Mouse (Mus musculus): ENCODE measurements around the gene Gm5105.

Gm5105 gene

DNA sequence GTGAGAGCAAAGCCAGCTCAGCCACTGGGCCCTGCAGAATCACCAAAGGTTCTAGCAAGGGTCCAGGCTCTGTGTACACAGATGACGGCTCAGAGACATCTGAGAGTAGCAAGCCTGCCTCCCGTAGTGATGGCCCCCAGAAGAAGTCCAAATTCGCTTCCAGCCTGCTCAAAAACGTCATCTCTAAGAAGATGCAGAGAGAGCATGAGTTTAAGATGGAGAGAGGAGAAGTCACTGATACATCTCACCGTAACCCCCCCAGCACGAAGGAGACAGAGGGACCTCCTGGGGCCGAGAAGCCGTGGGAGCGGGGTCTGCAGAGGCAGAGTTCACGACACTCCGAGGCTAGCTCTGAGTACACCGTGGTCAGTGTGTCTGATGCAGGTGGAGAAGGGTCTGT is at the start of gene Gm5105:
Gm5105 (minus strand) TSS at position 101 of the 400 bp plus-strand sequence.
- DNase-seq (ENCODE audit: low spot score), result no peak

DNA sequence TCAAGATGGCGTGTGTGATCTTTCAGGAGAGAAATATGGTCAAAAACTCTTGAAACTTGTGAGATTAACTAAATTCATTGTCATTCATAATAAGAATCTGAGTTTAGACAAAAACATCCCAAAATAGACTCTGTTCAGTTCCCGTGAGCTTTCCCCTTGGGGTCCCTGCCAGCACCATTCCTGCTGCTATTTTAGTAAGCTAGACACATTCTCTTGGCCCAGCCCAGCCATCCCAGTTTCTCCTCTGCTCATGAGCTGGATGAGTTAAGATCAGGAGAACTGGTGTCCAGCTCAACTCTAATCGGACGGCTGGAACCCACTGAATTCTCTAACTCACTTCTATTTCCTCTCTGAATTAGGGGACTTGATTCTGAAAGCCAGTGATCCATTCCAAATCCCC is 49.7 kb upstream of the Gm5105 start:
- no peak for DNase-seq (ENCODE audit: low spot score)

DNA sequence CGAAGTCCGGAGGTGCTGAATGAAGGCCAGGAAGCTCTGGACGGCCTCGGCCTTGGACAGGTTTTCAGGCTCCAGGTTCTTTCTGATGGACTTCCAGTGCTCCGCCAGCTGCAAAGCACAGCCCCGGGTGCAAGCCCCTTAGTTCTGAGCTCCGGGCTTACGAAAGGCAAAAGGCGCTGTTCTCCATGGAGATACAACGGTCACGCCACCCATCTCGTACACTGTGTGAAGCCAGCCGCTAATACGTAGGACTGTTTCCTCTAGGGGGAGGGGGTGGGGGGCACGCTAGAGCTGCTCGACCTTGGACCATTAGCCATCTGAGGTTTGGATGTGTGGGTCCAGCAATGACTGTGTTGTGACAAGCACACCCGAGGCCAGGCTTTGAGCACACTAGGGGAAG is 46.9 kb upstream of the Gm5105 start:
- no peak for DNase-seq (ENCODE audit: low spot score)

DNA sequence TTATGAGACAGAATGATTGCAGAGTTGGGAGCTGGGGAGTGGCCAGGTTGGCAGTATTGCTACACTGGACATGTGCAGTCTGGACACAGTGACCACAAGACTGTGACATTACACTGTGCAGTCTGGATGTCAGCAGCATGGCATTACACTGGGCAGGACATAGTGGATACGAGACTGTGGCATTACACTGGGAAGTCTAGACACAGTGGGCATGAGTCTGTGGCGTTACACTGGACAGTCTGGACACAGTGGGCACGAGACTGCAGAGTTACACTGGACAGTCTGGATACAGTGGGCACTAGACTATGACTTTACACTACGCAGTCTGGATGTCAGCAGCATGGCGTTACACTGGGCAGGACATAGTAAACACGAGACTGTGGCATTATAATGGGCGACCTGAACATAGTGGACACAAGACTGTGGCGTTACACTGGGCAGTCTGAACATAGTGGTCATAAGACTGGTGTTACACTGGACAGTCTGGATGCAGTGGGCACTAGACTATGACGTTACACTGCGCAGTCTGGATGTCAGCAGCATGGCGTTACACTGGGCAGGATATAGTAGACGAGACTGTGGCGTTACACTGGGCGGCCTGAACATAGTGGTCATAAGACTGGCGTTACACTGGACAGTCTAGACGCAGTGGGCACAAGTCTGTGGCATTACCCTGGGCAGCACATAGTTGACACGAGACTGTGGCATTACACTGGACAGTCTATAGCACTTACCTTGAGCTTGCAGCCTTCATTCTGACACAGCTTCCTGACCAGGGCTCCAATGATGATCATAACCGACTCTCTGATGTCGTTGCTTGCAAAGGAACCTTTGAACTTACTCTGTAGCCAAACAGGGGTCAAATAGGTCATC is 44.0 kb upstream of the Gm5105 start:
- no peak for DNase-seq (ENCODE audit: low spot score)

DNA sequence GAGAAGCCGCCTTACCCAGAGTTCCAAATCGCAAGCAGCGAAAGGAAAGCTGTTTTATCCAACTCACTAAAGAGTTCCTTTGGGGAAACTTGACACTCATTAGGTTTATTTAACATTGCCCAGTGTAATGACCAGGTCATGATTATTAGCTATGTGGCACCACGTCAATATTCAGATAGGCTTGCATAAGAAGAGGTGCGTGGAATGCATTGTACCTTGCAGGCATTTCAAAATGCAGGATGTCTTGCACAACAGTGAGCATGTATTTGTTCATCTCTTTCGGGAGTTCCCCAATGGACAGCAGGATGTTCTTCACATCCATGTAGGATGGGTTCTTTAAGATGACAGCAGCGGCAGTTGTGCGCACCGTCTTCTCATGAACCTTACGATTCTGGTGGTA is 39.7 kb upstream of the Gm5105 start:
- no peak for DNase-seq (ENCODE audit: low spot score)

DNA sequence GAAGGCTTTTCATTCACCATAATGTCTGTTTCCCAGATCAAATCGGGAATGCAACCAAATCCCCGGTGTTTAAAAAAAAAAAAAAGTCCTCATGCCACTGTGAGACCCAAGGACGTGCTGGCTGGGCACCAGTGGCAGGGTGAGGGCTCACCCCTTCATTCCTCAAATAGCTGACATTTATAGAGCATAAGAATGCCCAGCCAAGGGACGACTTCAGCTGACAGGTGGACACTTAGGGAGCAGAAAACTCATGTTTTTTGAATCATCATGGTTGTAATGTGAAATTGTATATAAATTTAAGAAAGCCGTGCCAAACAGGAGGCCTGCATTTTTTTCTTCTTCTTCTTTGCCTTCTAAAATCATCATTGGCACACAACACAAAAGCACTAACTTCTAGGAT is 37.9 kb upstream of the Gm5105 start:
- no peak for DNase-seq (ENCODE audit: low spot score)

DNA sequence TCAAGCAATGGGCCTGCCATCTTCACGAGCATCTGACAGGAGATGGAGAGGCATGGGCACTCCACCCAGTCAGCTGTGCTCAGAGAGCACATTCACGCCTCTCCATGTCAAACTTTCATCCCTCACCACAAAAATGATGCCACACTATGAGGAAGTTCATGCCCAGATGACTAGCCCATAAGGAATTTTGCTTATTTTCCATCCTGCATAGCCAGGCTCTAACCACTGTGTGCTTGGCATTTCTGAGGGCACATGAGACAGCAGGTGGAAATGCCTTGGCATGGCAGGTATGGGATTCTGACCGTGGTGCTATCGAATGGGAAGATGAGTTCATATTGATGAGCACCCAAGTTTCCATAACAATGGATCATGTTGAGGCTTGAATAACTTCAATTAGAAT is 36.5 kb upstream of the Gm5105 start:
- no peak for DNase-seq (ENCODE audit: low spot score)

DNA sequence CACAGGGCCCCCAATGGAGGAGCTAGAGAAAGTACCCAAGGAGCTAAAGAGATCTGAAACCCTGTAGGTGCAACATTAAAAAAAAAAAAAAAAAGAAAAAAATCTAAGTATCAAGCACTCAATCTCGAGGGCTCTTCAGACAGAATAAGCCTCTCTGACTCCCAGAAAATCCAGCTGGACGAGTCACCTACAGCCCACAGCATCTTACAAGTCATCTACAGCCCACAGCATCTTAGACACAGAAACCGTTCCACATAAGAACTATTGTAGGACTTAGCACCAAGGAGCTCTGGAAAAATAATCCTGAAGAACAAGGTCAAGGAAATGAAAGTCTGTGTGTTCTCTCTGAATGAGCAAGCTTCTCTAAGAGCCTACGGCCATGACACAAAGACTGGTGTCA is 34.7 kb upstream of the Gm5105 start:
- DNase-seq (ENCODE audit: low spot score), result no peak

DNA sequence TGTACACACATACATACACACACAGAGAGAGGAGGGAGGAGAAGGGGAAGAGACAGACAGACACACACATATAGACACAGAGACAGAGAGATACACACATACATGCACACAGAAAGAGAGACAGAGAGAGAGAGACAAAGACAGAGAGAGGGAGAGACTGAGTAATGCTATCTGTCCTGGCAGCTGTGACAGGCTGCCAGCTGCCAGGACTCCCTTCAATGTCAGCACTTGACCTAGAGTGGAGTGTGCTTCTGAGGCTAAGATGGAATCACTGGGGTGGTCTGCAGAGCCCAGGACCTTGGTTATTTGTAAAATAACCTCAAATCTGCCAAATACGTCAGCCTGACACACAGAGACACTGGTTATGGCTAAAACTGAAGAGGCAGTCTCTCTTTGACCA is 30.5 kb upstream of the Gm5105 start:
- DNase-seq (ENCODE audit: low spot score), result no peak

DNA sequence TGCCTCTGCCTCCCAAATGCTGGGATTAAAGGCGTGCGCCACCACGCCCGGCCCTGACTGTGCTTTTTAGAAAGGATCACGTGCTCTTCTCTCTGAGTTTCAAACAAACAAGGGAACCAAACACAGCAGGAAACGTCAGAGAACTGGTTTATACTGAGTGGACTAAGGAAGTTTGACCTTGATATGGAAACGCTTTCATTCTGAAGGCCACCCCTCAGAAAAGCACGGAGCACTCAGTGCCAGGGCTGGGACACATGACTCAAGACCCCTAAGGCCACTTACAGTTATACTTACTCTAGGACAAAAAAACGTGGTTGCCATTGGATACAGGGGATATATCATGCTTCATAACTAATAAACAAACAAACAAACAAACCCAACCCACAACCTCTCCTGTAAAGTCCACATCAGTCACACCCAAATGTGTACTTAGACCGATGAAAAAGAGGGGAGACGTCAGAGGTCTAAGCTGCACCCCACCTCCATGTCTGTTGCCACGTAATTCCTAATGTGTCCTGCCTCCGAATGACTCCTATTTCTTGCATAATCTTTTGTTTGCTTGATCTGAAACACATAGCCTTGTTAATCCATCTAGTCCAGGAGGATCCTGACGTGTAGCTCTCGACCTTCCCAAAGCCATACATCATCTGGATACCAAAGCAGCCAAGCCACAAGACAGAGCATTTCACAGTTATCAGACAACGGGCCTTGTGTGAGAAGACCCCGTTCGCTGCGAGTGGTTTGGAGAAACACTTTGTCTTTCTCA is 29.3 kb upstream of the Gm5105 start:
- DNase-seq (ENCODE audit: low spot score), result no peak

DNA sequence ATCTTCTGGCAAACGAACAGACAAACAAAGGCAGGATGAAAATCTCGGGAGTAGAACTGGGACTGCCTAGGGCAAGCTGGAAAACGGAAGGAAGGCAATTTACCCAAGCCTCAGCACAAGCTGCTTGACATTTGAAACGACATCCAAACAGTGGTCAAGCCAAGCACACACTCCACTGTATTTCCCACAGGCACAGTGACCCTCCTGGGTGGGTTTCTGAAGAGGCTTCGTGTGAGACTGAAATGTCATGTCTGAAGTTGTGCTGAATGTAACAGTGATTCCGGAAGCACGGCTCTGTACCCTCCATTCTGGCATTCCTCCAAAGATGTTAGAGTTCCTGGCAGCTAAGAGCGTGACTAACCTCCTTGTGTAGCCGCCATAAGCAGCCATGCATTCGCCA is 28.5 kb upstream of the Gm5105 start:
- DNase-seq (ENCODE audit: low spot score), result no peak

DNA sequence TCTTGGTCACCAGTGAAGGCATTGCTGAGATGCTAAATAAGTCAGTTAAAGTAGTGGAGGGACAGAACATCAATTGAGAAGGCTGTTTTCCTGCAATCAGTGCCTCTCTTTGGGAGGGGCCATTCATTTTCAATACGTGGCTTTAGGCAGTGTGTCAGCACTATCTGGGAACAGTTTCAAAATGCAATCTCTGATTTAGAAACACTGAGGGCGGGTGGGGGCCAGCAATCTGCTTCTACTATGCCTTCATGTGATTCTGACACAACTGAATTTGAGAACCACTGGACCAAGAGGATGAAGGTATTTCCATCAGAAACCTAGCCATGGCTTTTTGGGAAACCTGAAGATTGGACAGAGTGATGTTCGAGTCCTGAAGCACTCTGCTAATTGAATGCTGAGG is 28.1 kb upstream of the Gm5105 start:
- DNase-seq (ENCODE audit: low spot score), result no peak

DNA sequence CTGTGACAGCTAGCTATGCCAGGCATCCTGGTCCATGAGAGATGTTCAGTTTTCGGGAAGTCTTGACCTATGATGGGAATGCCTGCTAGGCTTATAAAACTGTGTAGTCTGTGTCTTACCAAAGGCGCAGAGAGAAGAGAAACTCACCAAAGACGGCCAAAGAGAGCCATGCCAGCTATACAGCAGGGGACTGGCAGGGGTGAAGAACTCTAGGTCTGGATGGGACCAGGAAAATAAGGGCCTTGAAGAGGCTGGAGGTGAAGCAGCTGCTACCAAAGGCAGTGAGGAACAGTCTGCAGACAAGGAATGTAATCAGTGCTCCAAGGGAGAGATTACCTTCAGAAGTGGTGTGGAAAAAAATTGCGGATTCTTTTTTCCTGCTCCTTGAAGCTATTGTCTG is 16.7 kb upstream of the Gm5105 start:
- no peak for DNase-seq (ENCODE audit: low spot score)

DNA sequence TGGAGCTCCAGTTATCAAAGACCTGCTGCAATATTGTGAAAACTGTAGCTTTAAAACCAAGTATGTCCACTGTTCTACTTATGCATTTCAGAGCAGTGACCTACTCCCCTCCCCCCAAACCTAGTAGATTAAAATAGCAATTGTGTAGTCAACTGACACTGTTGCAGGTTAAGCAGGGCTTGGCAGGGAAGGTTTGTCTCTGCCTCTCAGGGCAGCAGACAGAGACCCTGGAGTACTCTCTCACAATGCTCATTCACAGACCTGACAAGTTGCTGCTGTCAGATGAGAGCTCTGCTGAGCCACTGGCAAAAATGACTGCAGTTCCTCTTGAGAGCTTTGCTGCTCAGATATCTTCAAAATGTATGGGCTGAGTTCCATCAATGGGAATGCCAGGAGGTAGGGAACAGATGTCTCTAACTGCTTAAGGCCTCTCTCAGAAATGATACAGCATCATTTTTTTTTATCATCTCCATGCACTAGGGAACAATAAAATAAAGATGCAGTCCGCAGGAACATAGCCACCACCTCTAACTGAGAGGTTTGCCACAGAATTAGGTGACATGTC is 16.0 kb upstream of the Gm5105 start:
- DNase-seq (ENCODE audit: low spot score), result no peak

DNA sequence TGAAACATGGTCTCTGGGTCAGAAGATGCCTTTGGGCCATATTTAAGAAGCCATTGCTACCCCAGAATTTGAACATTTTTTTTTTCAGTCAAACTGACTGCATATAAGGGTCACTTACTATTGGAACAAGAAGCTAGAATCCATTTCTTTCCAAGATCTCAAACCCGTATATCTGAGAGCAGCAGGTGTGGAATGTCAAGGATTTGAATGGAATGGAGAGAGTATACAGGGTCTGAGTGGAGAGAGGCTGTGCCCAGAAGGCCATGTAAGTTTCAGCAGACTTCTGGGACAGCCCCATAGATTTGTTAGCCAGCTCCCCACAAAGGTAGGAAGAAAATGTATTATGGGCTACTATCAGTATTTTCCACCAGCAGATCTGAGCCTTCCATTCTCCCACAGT is 11.5 kb upstream of the Gm5105 start:
- no peak for DNase-seq (ENCODE audit: low spot score)

DNA sequence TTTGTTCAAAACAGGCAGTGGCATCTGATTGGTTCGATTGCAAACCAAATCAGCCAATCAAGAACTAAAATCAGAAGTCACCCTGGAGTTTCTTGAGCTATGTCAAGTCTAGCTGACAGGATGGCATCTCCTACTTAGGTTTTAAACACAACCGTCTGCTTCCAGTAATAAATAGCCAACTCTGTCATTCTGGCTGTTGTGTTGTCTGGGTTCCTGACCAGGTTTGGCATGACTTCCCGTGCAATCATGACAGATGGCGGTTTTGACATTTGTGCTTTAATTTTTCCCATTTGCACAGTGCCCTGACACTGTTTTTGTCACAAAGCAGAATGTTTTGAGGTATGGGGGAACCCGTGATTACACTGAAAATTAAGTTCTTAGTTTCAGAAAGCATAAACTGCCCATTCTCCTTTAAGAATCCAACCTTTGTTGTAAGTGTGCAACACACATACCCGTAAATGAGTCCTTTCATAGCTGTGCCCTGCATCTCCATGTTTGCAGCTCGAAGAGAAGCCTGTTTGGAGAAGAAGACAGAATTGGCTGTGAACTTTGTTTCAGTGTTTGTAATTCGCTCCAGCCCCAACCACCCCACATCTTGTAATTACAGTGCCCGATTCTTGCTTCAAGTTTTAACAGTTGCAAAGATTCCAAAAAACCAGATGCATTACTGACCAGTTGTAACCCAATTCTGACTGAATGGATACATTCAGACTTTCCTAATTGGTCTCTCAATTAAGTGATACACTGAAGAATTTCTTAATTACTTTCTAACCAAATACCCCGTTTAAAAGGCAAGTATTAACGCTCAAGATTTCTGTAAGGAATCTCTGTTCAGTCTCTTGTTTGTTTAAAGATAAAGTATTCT is 10.5 kb upstream of the Gm5105 start:
- DNase-seq (ENCODE audit: low spot score), result no peak

DNA sequence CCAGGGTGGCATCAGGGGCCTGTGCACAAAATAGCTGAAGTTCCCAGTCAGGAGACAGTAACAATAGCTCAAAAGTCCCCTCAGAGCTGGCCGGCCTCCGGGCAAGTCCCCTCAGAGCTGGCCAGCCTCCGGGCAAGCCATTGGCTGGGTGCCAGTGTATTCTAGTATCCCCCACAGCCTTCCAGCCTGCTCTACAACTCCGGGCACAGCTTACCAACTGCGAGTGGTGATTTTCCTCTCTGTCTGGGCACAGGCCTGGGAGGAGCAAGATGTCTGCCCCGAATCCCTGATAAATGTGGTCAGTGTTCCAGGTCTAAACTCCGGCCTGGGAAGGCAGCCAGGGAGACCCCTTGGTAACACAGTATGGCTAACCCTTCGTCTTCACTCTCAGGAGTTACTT is 8.0 kb upstream of the Gm5105 start:
- no peak for DNase-seq (ENCODE audit: low spot score)

DNA sequence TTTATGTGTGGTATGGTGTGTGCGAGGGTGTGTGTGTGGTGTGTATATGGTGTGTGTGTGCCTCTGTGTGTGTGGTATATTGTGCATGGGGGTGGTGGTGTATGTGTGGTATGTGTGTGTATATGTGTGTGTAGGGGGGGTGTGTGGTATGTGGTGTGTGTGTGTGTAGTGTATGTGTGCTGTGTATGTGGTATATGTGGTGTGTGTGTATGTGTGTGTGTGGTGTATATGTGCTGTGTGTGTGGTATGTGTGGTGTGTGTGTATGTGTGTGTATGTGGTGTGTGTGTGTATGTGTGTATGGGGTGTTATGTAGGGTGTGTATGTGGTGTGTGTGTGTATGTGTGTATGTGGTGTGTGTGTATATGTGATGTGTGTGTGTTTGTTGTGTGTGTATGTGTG is 7.0 kb upstream of the Gm5105 start:
- no peak for DNase-seq (ENCODE audit: low spot score)

DNA sequence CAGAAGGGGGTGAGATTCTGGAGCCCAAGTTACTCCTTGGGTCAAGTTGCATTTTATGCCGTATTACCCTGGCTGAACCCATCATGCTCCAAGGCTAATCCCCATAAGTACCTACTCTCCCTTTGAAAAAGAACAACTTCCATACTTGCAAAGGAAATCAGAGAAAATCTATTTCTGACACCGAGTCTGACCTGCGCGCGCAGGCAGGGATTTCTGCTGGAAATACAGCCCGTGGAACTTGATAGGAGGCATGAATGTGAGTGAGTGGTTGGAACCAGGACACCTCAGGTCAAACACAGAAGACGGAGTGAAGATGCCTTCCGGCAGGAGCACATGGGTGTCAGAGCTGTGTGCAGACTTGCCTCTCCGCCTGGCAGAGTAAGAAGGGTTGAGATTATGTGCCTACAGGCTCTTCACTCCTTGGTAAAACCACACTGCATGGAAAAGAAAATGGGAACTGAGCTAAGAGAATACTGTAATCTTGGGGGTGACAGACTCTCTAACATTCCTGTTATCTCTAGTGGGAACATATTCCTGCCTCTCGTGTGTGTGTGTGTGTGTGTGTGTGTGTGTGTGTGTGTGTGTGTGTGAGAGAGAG is 4.4 kb upstream of the Gm5105 start:
- DNase-seq (ENCODE audit: low spot score), result no peak

DNA sequence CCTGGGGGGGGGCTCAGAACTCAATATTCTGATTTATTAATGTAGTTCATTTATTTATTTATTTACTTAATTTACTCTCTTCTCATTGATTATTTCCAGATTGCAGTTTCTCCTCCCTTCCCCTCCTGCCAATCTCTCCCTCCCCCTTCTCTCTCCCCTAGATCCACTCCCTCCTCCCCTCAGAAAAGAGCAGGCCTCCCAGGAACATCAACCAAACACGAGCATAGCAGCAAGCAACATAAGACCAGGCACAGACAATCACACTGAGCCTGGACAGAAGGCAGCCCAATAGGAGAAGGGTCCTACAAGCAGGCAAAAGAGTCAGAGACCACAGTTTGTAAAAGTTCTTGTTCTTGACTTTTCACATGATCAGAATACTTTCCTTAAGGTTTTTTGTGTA is 3.8 kb upstream of the Gm5105 start:
- DNase-seq (ENCODE audit: low spot score), result peak; percentile 32

DNA sequence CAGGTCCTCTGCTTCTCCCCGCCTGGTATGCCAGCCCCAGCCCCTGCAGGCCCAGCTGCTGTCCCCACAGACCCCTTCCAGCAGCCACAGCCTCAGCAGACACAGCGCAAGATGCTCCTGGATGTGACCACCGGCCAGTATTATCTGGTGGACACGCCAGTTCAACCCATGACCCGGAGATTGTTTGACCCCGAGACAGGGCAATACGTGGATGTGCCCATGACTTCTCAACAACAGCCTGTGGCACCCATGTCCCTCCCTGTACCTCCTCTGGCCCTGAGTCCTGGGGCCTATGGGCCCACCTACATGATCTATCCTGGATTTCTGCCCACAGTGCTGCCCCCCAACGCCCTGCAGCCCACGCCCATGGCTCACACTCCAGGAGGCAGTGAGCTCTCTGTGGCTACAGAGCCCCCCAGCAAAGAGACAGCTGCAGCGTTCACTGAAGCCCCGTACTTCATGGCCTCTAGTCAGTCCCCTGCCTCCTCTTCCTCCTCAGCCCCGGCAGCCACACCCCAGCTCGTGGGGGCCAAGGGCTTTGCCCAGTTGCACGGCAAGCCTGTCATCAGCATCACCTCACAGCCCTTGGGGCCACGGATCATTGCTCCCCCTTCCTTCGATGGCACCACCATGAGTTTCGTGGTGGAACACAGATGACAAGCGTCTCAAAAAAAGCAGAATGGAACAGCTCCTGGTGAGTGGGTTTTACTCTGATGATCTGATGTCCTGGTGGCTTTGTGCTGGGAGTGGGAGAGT is 2.7 kb upstream of the Gm5105 start:
- DNase-seq (ENCODE audit: low spot score), result no peak
